8 mouse cellular contexts compared by ENCODE assay signal in genomic region chr2:162922183-162922582, GRCm38 (mm10). TPM values are rescaled to one million over a fixed set of nuclear protein-coding genes. Genes with fewer than 3 reads are reported as not detected.
A peak's percentile ranks its signal among the peaks of the same experiment; 100 is the strongest.
DNase-seq lines count a peak whose midpoint lies in the region; ATAC-seq lines count a peak whose summit lies in the region.

No protein-coding gene starts in this region.

- no peak overlapping the region for H3K27ac ChIP-seq in forebrain, embryonic 11.5 days (ENCODE audit: low read depth, low read length)
- no peak overlapping the region for H3K27ac ChIP-seq in forebrain, embryonic 15.5 days (replicated peaks)
- H3K27ac ChIP-seq in neural tube, embryonic 11.5 days (ENCODE audit: low read depth, low read length) = no peak overlapping the region
- H3K27ac ChIP-seq in neural tube, embryonic 15.5 days (replicated peaks) = no peak overlapping the region

- no peak overlapping the region for H3K4me3 ChIP-seq in forebrain, embryonic 11.5 days (ENCODE audit: low read depth, low read length)
- no peak overlapping the region for H3K4me3 ChIP-seq in forebrain, embryonic 15.5 days
- no peak overlapping the region for H3K4me3 ChIP-seq in neural tube, embryonic 11.5 days (ENCODE audit: low read depth, low read length)
- no peak overlapping the region for H3K4me3 ChIP-seq in neural tube, embryonic 15.5 days (replicated peaks)

- no peaks in the 10 kb centered on the region for H3K27me3 ChIP-seq in forebrain, embryonic 11.5 days (ENCODE audit: control insufficient read depth, insufficient read depth, low read length)
- H3K27me3 ChIP-seq in forebrain, embryonic 15.5 days = peaks cover 3% of the 10 kb centered on the region; the same call in 1 of the 2 replicates
- H3K27me3 ChIP-seq in neural tube, embryonic 11.5 days (ENCODE audit: control insufficient read depth, insufficient read depth, low read length) = no peaks in the 10 kb centered on the region
- H3K27me3 ChIP-seq in neural tube, embryonic 15.5 days (replicated peaks) = peaks cover 9% of the 10 kb centered on the region; the same call in 1 of the 2 replicates

- no peaks in the 10 kb centered on the region for H3K36me3 ChIP-seq in forebrain, embryonic 11.5 days (ENCODE audit: control insufficient read depth, insufficient read depth, low read length)
- H3K36me3 ChIP-seq in forebrain, embryonic 15.5 days = no peaks in the 10 kb centered on the region
- H3K36me3 ChIP-seq in neural tube, embryonic 11.5 days (ENCODE audit: control insufficient read depth, insufficient read depth, low read length) = no peaks in the 10 kb centered on the region
- H3K36me3 ChIP-seq in neural tube, embryonic 15.5 days = no peaks in the 10 kb centered on the region

- no peak overlapping the region for H3K9ac ChIP-seq in forebrain, embryonic 11.5 days (ENCODE audit: low read length)
- no peak overlapping the region for H3K9ac ChIP-seq in forebrain, embryonic 15.5 days (replicated peaks)
- no peak overlapping the region for H3K9ac ChIP-seq in neural tube, embryonic 11.5 days (ENCODE audit: low read length)
- no peak overlapping the region; the same call in 1 of the 2 replicates for H3K9ac ChIP-seq in neural tube, embryonic 15.5 days (replicated peaks)

- no peaks in the 10 kb centered on the region for H3K9me3 ChIP-seq in forebrain, embryonic 11.5 days (ENCODE audit: control insufficient read depth, low read length)
- H3K9me3 ChIP-seq in forebrain, embryonic 15.5 days = no peaks in the 10 kb centered on the region
- H3K9me3 ChIP-seq in neural tube, embryonic 11.5 days (ENCODE audit: control insufficient read depth, low read length) = no peaks in the 10 kb centered on the region; the same call in 1 of the 2 replicates
- H3K9me3 ChIP-seq in neural tube, embryonic 15.5 days (replicated peaks) = no peaks in the 10 kb centered on the region

- no peak for ATAC-seq in forebrain, embryonic 11.5 days (replicated peaks; ENCODE audit: low FRiP score)
- ATAC-seq in forebrain, embryonic 15.5 days (replicated peaks) = no peak
- no peak for ATAC-seq in neural tube, embryonic 11.5 days (ENCODE audit: insufficient read depth, low FRiP score, low TSS enrichment)
- ATAC-seq in neural tube, embryonic 15.5 days (ENCODE audit: low FRiP score) = no peak
- ATAC-seq in inflammation-experienced regulatory T-cells, adult 6 months = peak; percentile 86

- DNase-seq in forebrain, embryonic 11.5 days (ENCODE audit: low spot score) = peak; percentile 64
- peak; percentile 64 for DNase-seq in neural tube, embryonic 11.5 days (ENCODE audit: low spot score)
- peak; percentile 62 for DNase-seq in c-Kit-positive CD71-negative TER-119-negative erythroid progenitor cells, embryonic 14.5 days (ENCODE audit: low read depth)
- DNase-seq in lung, postnatal 10 days = peak; percentile 61
- DNase-seq in thymus, postnatal 4 days = peak; percentile 67

- H3K4me1 ChIP-seq in forebrain, embryonic 11.5 days (replicated peaks; ENCODE audit: control insufficient read depth, insufficient read depth, low read length) = no peaks in the 10 kb centered on the region
- H3K4me1 ChIP-seq in forebrain, embryonic 15.5 days = no peaks in the 10 kb centered on the region
- H3K4me1 ChIP-seq in neural tube, embryonic 11.5 days (ENCODE audit: control insufficient read depth, insufficient read depth, low read length) = 0 out of 2 replicates have a peak, but pooled peaks cover 4% of the 10 kb centered on the region
- peaks cover 3% of the 10 kb centered on the region; the same call in 1 of the 2 replicates for H3K4me1 ChIP-seq in neural tube, embryonic 15.5 days

- no peak overlapping the region for H3K4me2 ChIP-seq in forebrain, embryonic 11.5 days (ENCODE audit: low read depth, low read length, severe bottlenecking)
- no peak overlapping the region for H3K4me2 ChIP-seq in forebrain, embryonic 15.5 days (replicated peaks)
- H3K4me2 ChIP-seq in neural tube, embryonic 11.5 days (ENCODE audit: low read depth) = no peak overlapping the region
- no peak overlapping the region for H3K4me2 ChIP-seq in neural tube, embryonic 15.5 days

- WGBS in forebrain, embryonic 11.5 days = 12% methylated on average over 6 of the region's 6 CpGs
- WGBS in forebrain, embryonic 15.5 days = 16% methylated on average over 6 of the region's 6 CpGs
- 11% methylated on average over 6 of the region's 6 CpGs for WGBS in neural tube, embryonic 11.5 days
- 16% methylated on average over 6 of the region's 6 CpGs for WGBS in neural tube, embryonic 15.5 days

RNA-seq across cellular contexts. Expression of gene Srsf6, which starts 9.1 kb away (rescaled TPM):
- polyA plus RNA-seq in forebrain, embryonic 11.5 days (2014; fragmentation: Nextera tagmentation; extraction: Ambion mirVana) = 297 and 311 TPM in 2 replicates
- polyA plus RNA-seq in forebrain, embryonic 15.5 days (2015; fragmentation: Nextera tagmentation; extraction: Ambion mirVana) = 172 and 180 TPM in 2 replicates
- polyA plus RNA-seq in neural tube, embryonic 11.5 days (2014; fragmentation: Nextera tagmentation; extraction: Ambion mirVana) = 272 and 284 TPM in 2 replicates
- 125 and 133 TPM in 2 replicates for polyA plus RNA-seq in neural tube, embryonic 15.5 days (2015; fragmentation: Nextera tagmentation; extraction: Ambion mirVana)
- 10 to 100 TPM; 24.3 to 51.6 (median 44.5) TPM for polyA plus RNA-seq in inflammation-experienced regulatory T-cells, adult 6 months (2017; shearing (Covaris generic))

RNA-seq across cellular contexts. Expression of gene L3mbtl1, which starts 21.1 kb away (rescaled TPM):
- polyA plus RNA-seq in forebrain, embryonic 11.5 days (2014; fragmentation: Nextera tagmentation; extraction: Ambion mirVana) = 0.16 and 0.21 TPM in 2 replicates
- polyA plus RNA-seq in forebrain, embryonic 15.5 days (2015; fragmentation: Nextera tagmentation; extraction: Ambion mirVana) = 0.86 and 1.3 TPM in 2 replicates
- 0.05 TPM in 1 of 2 replicates, not detected in the other for polyA plus RNA-seq in neural tube, embryonic 11.5 days (2014; fragmentation: Nextera tagmentation; extraction: Ambion mirVana)
- 3.6 and 6.0 TPM in 2 replicates for polyA plus RNA-seq in neural tube, embryonic 15.5 days (2015; fragmentation: Nextera tagmentation; extraction: Ambion mirVana)
- polyA plus RNA-seq in inflammation-experienced regulatory T-cells, adult 6 months (2017; shearing (Covaris generic)) = under 1 TPM in 1 of 3 experiments, not detected in 2; 0.30 TPM
